Mouse (Mus musculus) gastrocnemius, postnatal 36 days (tissue): ENCODE measurements around the gene Cnr1. TPM values are rescaled to one million over a fixed set of nuclear protein-coding genes. Genes with fewer than 3 reads are reported as not detected.

Experiments
- DNase-seq, 2 experiments: peaks; one replicate each; pipeline ENCODE4 v3.0.0; 2022
- intact Hi-C: fragments of 180-260 bp; cut with DNase I; formaldehyde crosslinking; loops from one replicate; pipeline ENCODE4 v1.15.1; 2025
- total RNA-seq, 2 experiments: library from RNA; stranded (reverse); gene quantifications; 2 replicates each; pipeline ENCODE4 v1.2.3; 2021

Gene Cnr1
- total RNA-seq, 2 experiments from 2014 or later = 0.51 to 0.67 TPM

DNA sequence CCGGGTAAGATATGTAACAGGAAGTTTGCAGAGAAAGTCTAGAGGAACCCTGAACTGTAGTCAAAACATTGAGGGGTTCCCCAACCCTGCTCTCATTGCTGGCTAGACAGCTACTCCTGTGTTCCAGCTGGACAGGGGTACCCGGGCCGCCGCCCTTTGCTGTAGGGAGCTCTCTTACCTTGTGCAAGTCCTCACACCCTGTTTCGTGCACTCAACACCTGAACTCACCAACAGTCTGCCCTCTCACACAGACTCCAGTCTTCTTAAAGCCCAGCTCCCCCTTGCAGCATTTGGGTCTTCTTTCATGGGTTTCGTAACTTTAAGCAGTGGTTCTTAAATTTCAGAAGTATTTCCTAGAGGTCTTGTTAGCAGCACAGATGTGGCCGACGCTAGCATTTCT, 7.0 kb downstream of the Cnr1 start:
- DNase-seq = no peak
- intact Hi-C loops = no loop called here

DNA sequence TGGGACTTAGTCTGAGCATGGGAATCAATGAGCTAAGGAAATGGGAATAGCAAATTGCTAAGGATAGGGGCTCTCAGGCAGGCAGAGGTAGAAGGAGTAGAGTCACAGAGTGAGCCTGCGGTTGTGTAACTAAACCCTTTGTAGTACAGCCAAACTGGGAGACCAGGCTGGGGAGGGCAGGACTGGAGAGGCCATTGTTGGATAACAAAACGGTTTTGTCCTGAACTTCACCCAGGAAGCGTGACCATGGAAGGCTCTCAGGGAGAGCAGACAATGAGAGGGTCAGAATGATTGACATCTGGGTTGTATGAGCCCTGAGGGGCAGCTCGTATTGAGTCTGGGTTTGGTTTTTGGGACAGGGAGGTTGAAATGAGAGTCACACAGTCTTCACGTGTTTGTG, 17.2 kb downstream of the Cnr1 start:
- intact Hi-C loops = no loop called here
- DNase-seq = no peak

DNA sequence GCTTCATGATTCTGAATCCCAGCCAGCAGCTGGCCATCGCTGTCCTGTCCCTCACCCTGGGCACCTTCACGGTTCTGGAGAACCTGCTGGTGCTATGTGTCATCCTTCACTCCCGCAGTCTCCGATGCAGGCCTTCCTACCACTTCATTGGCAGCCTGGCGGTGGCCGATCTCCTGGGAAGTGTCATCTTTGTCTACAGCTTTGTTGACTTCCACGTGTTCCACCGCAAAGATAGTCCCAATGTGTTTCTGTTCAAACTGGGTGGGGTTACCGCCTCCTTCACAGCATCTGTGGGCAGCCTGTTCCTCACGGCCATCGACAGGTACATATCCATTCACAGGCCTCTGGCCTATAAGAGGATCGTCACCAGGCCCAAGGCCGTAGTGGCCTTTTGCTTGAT, 19.5 kb downstream of the Cnr1 start:
- intact Hi-C loops = no loop called here
- no peak for DNase-seq

DNA sequence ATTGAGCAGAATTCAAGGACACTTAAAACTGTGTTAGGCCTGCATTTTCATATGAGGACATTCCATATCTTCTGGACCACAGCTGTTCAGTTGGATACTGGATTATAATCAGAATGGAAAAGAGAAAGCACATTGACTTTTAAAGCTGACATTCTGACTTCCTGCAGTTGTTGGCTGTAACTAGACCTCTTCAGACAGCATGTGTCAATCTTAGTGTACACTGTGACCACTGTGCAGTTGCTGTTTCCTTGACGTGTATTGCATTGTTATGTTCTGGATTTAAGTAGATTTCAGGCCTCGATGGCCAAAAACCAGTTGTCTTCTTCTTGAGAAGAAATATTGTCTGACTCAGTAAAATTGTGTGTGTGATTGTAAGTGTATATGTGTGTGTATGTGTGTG, 21.3 kb downstream of the Cnr1 start:
- intact Hi-C loops = no loop called here
- DNase-seq = no peak

DNA sequence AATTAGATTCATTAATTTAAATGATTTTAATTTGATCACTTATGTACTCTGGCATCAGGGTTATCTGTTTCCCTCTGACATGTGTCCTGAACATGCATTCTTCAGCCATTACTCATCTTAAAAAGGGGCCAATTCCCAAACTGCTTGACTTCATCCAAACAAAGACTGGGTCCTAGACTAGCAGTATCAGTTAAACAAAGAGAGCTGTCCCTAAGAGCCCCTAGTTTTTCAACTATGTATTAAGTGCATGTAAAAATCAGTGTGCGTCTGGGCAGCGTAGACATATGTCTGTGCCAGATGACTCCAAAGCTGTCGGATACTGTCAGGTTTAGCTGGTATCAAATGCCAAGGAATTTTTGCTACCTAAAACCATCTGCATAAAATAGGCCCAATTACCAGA, 23.2 kb downstream of the Cnr1 start:
- DNase-seq = no peak
- intact Hi-C loops = no loop called here

DNA sequence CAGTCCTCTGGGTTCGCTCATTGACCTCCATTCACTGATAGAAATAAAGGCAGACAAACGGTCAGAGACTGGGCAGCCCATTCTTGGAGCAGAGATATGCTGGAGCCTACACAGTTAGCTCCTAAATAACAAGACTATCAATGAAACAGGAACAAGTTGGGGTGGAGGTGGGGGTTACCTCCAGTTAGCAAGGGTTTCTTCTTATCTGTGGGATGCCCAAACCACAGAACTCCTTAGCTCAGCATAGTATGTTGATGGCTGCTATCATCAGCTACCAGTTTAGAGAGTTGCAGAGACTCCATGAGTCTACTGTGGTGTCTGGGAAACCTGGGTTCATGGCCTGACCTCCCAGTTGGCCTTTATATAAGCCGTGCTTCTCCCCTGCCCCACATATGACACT, 33.0 kb downstream of the Cnr1 start:
- no peak for DNase-seq
- intact Hi-C loops = no loop called here

DNA sequence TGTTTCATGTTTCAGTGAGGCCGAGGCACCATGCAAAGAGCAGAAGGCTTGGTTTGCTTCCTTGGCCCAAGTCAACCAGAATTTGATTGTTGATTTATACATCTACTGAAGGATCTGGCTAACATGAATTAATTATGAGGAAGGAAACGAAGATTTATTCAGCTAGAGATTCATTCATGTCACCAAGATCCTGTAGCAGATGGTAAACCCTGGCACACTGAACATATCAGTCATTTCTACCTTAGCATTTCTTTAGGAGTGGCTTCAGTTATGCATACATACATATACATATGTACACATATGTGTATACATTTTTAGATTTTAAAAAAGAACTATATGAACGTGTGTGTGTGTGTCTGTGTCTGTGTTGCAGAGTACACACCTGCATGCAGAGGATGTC, 34.1 kb downstream of the Cnr1 start:
- intact Hi-C loops = no loop called here
- DNase-seq = no peak

DNA sequence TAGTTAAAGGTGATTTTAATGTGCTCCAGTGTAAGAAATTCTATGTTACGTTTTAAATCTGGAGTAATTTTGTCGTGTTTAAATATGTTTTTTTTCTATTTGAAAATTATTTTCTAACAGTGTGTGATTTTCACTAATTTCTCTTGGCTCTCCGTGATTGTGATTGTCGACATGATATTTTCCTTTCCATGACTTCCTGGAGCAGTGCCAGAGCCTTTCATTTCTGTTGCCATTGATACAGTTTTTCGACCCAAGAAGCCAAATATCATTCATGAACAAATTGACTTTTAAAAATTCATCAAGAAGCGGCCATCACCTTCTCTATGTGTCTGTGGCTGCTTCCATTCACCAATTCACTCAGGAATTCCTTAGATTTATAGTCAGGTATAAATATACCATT, 35.4 kb downstream of the Cnr1 start:
- intact Hi-C loops = no loop called here
- no peak for DNase-seq

DNA sequence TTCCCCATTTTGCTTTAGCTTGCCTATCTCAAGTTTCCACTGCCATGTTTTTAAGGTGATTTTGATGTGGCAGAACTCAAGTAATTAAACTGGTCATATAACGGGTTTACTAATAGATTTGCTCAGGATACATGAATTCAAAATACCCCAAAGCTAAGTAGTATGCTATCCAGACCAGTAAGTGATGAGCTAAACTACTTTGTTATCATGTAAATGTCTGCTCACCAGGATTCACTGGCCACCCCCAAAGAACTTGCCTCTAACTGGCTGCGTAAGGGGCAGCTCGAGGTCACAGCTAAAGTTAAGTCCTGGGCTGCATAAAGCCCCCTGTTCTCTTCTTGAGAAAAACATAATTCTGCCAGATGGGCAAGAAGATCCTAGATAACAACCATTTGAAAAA, 46.3 kb downstream of the Cnr1 start:
- no peak for DNase-seq
- intact Hi-C loops = no loop called here

DNA sequence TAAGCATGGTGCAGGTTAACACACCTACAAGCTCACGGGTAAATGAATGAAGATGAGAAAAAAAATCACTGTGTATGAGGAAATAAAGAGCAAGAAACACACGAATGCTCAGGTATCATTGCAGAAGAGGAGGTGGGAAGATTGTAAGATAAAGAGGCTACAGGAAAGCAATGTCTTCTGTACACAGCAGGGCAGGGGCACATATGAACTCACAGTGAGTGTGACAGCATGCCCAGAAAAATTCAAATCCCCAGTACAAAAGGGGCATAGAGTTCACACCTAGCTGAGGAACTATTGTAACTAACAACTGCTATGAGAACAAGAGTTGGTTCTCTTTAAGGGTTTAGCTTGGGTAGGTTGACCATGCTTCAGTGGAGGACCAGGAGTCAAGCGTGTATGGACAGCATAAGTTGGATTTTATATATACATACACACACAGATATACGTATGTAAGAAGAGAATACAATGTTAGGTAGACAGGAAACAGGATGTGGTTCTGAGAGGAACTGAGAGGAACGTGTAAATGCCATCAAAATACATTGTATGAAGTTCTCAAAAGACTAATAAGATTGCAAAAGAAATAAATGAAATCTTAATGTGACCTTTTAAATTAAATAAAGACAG, 64.2 kb downstream of the Cnr1 start:
- no peak for DNase-seq
- intact Hi-C loops = no loop called here

DNA sequence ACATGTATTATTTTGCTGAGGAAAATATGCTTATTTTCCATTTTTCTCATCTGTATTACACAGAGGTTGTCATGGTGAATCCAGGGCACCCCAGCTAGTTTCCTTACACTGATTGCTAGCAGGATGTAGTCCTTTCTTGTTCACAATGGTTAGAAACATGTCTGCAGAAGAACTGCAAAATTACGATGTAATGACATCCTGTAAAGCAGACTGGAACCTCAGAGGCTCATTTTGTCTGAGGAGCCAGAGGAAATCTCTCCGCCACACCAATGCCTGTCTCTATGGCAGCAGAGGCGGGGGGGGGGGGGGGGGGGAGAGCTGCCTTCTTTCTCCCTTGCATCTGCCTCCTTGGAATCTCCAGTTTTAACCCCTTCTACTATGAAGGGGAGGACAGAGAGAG, 68.3 kb downstream of the Cnr1 start:
- no peak for DNase-seq
- intact Hi-C loops = no loop called here

DNA sequence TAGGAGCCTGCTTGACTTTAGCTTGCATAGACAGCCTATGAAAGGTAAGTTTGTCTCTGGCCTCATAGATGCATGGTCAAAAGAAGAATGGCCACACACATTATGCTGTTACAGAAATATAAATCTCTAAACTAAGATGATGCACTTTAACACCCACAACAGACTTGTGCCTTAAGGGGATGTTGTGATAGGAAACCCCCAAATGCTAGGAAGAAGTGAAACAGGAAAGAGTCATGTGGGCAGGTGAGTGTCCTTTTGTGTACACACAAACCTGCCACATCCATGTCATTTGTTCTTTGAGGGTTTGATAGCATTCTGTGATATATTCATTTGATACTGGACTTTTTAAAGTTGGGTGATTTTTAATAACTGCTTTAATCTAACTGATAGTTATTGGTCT, 72.0 kb downstream of the Cnr1 start:
- intact Hi-C loops = no loop called here

More for the DNA sequence above, 72.0 kb downstream of the Cnr1 start:
- no peak for DNase-seq

Other genes starting within 250 kb of the Cnr1 start
- gene Spaca1, start 125.6 kb downstream of the Cnr1 start, total RNA-seq = not detected